Mouse (Mus musculus) liver, postnatal 0 days (tissue): ENCODE data around the gene Nt5c3b. TPM values are rescaled to one million over a fixed set of nuclear protein-coding genes. Genes with fewer than 3 reads are reported as not detected.
A peak's percentile ranks its signal among the peaks of the same experiment; 100 is the strongest.

Experiments used
- ATAC-seq: fragments of 200-750 bp; cut with Nextera tagmentation; 2 replicates; pipeline ENCODE4 v1.8.0; 2017; ENCODE audit warnings: mild to moderate bottlenecking, moderate library complexity
- DNase-seq: peaks from one replicate; pipeline ENCODE4 v3.0.0-alpha.2; 2016
- H3K27ac ChIP-seq: fragments of 300-500 bp; sonication (generic); 2 replicates; pipeline ENCODE4 v1.5.1; 2014; ENCODE audit warnings: antibody characterized with exemption, moderate library complexity, mild to moderate bottlenecking, low read depth
- H3K27me3 ChIP-seq: fragments of 300-500 bp; sonication (generic); 2 replicates; pipeline ENCODE4 v1.6.1; 2014; ENCODE audit warnings: low read length, control low read depth, mixed read lengths; ENCODE audit not compliant: insufficient read depth
- H3K36me3 ChIP-seq: fragments of 300-500 bp; sonication (generic); replicated peaks from 2 replicates; pipeline ENCODE4 v1.6.1; 2014; ENCODE audit warnings: mild to moderate bottlenecking, control low read depth, low read length, moderate library complexity, mixed read lengths; ENCODE audit not compliant: insufficient read depth
- H3K4me1 ChIP-seq: fragments of 300-500 bp; sonication (generic); 2 replicates; pipeline ENCODE4 v1.6.1; 2014; ENCODE audit warnings: antibody characterized with exemption, mild to moderate bottlenecking, control low read depth; ENCODE audit not compliant: insufficient read depth
- H3K4me2 ChIP-seq: fragments of 300-500 bp; sonication (generic); 2 replicates; pipeline ENCODE4 v1.6.1; 2014; ENCODE audit warnings: low read depth, mild to moderate bottlenecking, low read length, moderate library complexity, mixed read lengths
- H3K4me3 ChIP-seq: fragments of 300-500 bp; sonication (generic); 2 replicates; pipeline ENCODE4 v1.5.1; 2014; ENCODE audit warnings: low read depth, low read length
- H3K9ac ChIP-seq: fragments of 300-500 bp; sonication (generic); replicated peaks from 2 replicates; pipeline ENCODE4 v1.6.1; 2014; ENCODE audit warnings: mild to moderate bottlenecking, moderate library complexity
- H3K9me3 ChIP-seq: fragments of 300-500 bp; sonication (generic); 2 replicates; pipeline ENCODE4 v1.6.1; 2016; ENCODE audit warnings: mild to moderate bottlenecking, control low read depth, low read length, mixed read lengths
- CTCF ChIP-seq: sonication (generic); IDR thresholded peaks from 2 replicates; pipeline ENCODE4 v1.5.1; 2016; ENCODE audit warnings: antibody characterized with exemption, low read depth
- EP300 ChIP-seq: IDR thresholded peaks from 2 replicates; pipeline ENCODE4 v1.6.1; 2016; ENCODE audit warnings: antibody characterized with exemption, low read depth, mild to moderate bottlenecking
- WGBS: fragments of 180-500 bp; shearing (Covaris S2); extraction: QIAGEN DNeasy Blood & Tissue Kit; methylation state at CpG from one replicate; pipeline ENCODE4 v1.1.7; 2014; ENCODE audit not compliant: insufficient replicate concordance; 5-methylcytosine and 5-hydroxymethylcytosine counted together
- microRNA-seq: library from miRNA; unstranded; fragments of <30 nt; microRNA quantifications from one replicate; pipeline ENCODE4, GENCODE M21; 2016
- polyA plus RNA-seq: library from polyadenylated mRNA; unstranded; fragments of >200 nt; fragmentation: Nextera tagmentation; extraction: Ambion mirVana; gene quantifications from 2 replicates; pipeline ENCODE4 v1.2.1, GENCODE M21; 2015

Gene Nt5c3b
- polyA plus RNA-seq, 1 experiment from 2014 or later = 11.9 TPM

DNA sequence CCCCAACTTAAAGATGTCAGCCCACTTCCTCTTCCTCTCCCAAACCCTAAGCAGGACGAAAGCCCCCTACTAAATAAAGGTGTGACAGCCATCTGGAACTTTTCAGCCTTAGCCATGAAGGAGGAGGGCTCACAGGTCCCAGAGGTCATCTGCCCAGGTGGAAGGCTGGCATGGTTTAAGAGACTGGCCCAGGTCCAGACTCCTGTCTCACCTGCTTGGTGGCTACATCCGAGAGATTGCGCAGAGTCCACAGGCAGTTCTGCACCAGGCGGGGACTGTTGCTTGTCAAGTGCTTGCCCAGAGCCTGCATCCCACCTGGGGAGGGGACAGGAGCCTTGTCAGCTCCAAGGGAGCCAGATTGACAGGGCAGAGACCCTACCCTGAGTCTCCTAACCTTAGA lies 62.3 kb downstream of the Nt5c3b start:
- Histone ChIP-seq H3K4me1 (no peaks in the 10 kb centered on the region), H3K27me3 (no peaks in the 10 kb centered on the region), H3K9ac (no peak overlapping the region), H3K27ac (no peak overlapping the region), H3K9me3 (no peaks in the 10 kb centered on the region), H3K4me2 (no peak overlapping the region), H3K4me3 (no peak overlapping the region), H3K36me3 (peaks cover 44% of the 10 kb centered on the region)
- no peak for ATAC-seq
- no peak for DNase-seq
- 75% methylated on average over 4 of the region's 4 CpGs for WGBS
- no peak for TF ChIP-seq EP300
- no peak for TF ChIP-seq CTCF

DNA sequence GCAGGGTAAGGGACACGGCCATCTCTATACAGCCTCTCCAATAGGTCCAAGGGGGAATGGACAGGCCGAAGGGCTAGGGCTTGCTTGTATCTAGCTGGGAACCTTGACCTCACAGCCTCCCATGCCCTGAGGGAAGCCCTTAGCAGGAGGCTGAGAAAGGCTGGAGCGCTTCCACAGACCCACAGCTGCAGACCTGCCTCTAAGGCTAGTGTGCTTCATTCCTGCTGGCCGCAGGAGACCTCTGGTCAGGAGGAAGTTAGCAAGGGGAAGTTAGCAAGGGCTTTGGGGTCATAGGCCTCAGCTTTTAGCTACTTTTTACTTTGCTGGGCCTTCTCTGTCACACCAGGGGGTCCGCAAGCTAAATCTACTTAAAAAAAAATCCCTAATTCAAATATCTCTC lies 63.2 kb downstream of the Nt5c3b start:
- Histone ChIP-seq H3K27ac (no peak overlapping the region), H3K36me3 (peaks cover 49% of the 10 kb centered on the region), H3K27me3 (no peaks in the 10 kb centered on the region), H3K4me3 (no peak overlapping the region), H3K4me2 (no peak overlapping the region), H3K9me3 (no peaks in the 10 kb centered on the region), H3K4me1 (no peaks in the 10 kb centered on the region), H3K9ac (no peak overlapping the region)
- ATAC-seq = no peak
- DNase-seq = no peak
- TF ChIP-seq EP300 = no peak
- TF ChIP-seq CTCF = no peak
- 75% methylated on average over 5 of the region's 5 CpGs for WGBS

DNA sequence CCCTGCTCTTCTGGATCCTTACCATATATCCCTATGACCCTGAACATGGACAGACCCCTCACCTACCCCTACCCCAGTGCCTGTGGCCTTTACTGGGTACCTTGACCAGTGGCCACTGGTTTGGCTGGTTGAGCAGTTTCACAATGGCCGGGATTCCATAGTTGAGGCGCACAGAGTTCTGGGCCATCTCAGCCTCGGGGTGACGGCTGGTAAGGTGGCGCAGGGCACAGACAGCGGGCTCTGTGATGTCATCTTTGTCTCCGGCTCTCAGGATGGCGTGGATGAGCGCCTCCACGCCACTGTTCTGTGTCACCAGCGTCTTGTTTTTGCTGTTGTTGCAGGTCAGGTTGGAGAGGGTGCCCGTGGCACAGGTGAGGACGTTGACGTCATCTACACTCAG lies 63.6 kb downstream of the Nt5c3b start:
- H3K27ac ChIP-seq = no peak overlapping the region
- no peak for DNase-seq
- no peak for ATAC-seq
- TF ChIP-seq CTCF = no peak
- TF ChIP-seq EP300 = no peak
- no peaks in the 10 kb centered on the region for H3K4me1 ChIP-seq
- H3K27me3 ChIP-seq = no peaks in the 10 kb centered on the region
- H3K9me3 ChIP-seq = no peaks in the 10 kb centered on the region
- WGBS = 88% methylated on average over 14 of the region's 14 CpGs
- H3K36me3 ChIP-seq = peaks cover 49% of the 10 kb centered on the region
- H3K9ac ChIP-seq = no peak overlapping the region
- H3K4me3 ChIP-seq = no peak overlapping the region
- H3K4me2 ChIP-seq = no peak overlapping the region

DNA sequence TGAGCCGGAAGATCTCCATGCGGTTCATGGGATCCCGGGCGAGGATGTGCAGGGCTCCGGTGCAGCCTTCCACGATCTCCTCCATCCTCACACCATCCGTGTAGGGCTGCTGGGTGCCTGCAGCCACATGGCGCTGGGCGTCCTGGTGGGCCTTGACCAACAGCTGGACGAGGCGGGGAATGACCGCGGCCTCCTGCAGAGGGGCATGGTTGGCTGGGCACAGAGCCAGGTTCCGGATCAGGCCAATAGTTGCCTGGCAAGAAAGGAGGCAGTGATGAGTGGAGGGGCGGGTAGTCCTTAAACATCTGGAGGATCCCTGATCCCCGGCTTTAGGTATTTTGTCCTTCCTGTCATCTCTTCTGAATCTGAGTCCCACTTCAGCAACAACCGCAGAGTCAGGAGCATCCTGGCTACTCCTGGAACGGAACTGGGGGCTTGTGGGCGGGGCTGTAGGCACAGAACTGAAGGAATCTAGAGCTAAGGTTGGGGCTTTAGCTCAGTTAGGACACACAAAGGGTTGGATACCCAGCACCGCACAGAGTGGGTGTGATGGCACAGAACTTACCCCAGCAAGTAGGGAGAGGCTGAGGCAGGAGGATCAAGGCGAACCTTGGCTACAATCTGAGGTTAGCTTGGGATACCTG lies 64.7 kb downstream of the Nt5c3b start:
- no peak for TF ChIP-seq EP300
- TF ChIP-seq CTCF = no peak
- Histone ChIP-seq H3K9ac (no peak overlapping the region), H3K36me3 (peaks cover 56% of the 10 kb centered on the region), H3K4me1 (no peaks in the 10 kb centered on the region), H3K27me3 (no peaks in the 10 kb centered on the region), H3K4me2 (no peak overlapping the region), H3K27ac (no peak overlapping the region), H3K9me3 (no peaks in the 10 kb centered on the region), H3K4me3 (no peak overlapping the region)
- WGBS = 86% methylated on average over 21 of the region's 21 CpGs
- DNase-seq (no peak), ATAC-seq (no peak)

DNA sequence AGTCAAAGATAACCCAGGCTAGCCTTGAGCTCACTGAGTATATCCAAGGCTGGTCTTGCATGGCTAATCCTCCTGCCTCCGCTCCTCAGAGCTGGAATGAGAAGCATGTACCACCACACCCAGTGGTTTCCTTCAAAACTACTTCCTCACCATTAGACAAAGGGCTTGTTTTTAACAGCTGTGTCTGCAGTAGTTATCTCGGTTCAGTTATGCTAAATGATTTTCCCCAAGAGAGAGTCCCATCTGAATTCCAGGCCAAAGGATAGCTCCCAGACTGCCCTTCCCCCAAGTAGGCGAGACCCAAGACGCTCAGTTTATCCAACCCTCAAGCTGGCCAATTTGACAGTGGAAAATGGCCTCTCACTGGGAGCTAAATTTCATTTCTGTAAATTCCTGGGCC lies 65.6 kb downstream of the Nt5c3b start:
- Histone ChIP-seq H3K36me3 (peaks cover 51% of the 10 kb centered on the region), H3K9ac (no peak overlapping the region), H3K27me3 (no peaks in the 10 kb centered on the region), H3K4me2 (no peak overlapping the region), H3K27ac (no peak overlapping the region), H3K4me3 (no peak overlapping the region), H3K9me3 (no peaks in the 10 kb centered on the region), H3K4me1 (no peaks in the 10 kb centered on the region)
- TF ChIP-seq EP300 (no peak), CTCF (no peak)
- ATAC-seq (no peak), DNase-seq (no peak)
- WGBS = 67% methylated on average over 4 of the region's 4 CpGs

DNA sequence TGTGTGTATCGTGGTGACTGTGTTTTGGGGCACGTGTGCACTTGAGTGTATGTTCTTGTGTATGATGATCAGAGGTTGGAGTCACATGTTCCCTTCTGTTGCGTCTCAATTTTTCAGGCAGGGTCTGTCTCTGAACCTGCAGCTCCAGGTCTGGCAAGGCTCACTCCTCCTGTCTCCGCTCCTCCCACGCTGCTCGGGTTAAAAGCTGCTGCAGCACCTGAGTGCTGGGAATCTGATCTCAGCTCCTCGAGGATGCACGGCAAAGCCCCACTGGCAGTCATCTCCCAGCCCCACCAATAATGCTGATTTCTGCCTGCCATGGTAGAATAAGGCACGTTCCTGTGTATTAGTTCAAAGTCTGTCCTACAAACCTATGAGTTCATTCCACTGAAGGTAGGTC lies 66.5 kb downstream of the Nt5c3b start:
- Histone ChIP-seq H3K4me2 (no peak overlapping the region), H3K9ac (no peak overlapping the region), H3K27me3 (no peaks in the 10 kb centered on the region), H3K9me3 (no peaks in the 10 kb centered on the region), H3K4me1 (no peaks in the 10 kb centered on the region), H3K4me3 (no peak overlapping the region), H3K27ac (no peak overlapping the region), H3K36me3 (peaks cover 51% of the 10 kb centered on the region)
- no peak for TF ChIP-seq EP300
- no peak for TF ChIP-seq CTCF
- no peak for DNase-seq
- ATAC-seq = no peak
- WGBS = 85% methylated on average over 9 of the region's 9 CpGs

Small RNA genes lying within 50 kb of the gene (microRNA-seq; reads per million reads assigned to microRNA genes)
- not detected for gene Gm27374
- 4.5 reads per million, percentile 6 among the genes with 10 or more reads in this experiment for gene Mir7116

Other genes starting within 250 kb of the Nt5c3b start
- gene Krt9, start 248.6 kb downstream of the Nt5c3b start, polyA plus RNA-seq = not detected in 2 replicates
- 0.32 and 1.2 TPM in 2 replicates for gene Krt14, start 234.3 kb downstream of the Nt5c3b start, polyA plus RNA-seq
- gene Krt16, start 192.9 kb downstream of the Nt5c3b start, polyA plus RNA-seq = not detected in 2 replicates
- gene Krt17, start 180.8 kb downstream of the Nt5c3b start, polyA plus RNA-seq = 0.08 and 0.09 TPM in 2 replicates
- gene Krt42, start 171.9 kb downstream of the Nt5c3b start, polyA plus RNA-seq = not detected in 2 replicates
- 1,752 and 1,956 TPM in 2 replicates for gene Eif1, start 121.9 kb downstream of the Nt5c3b start, polyA plus RNA-seq
- gene Gast, start 107.4 kb downstream of the Nt5c3b start, polyA plus RNA-seq = not detected in 2 replicates
- 0.78 and 0.81 TPM in 2 replicates for gene Hap1, start 85.7 kb downstream of the Nt5c3b start, polyA plus RNA-seq
- gene Jup, start 44.0 kb downstream of the Nt5c3b start, polyA plus RNA-seq = 17.5 and 18.9 TPM in 2 replicates
- gene P3h4, start 27.0 kb downstream of the Nt5c3b start, polyA plus RNA-seq = 3.4 and 4.6 TPM in 2 replicates
- gene Fkbp10, start 26.1 kb downstream of the Nt5c3b start, polyA plus RNA-seq = 7.4 and 9.0 TPM in 2 replicates
- gene Klhl10, start 109 bp upstream of the Nt5c3b start, polyA plus RNA-seq = 0.07 TPM in 2 replicates
- gene Klhl11, start 30.9 kb upstream of the Nt5c3b start, polyA plus RNA-seq = 0.88 and 1.3 TPM in 2 replicates
- gene Acly, start 86.2 kb upstream of the Nt5c3b start, polyA plus RNA-seq = 24.4 and 29.8 TPM in 2 replicates
- 0.11 and 0.22 TPM in 2 replicates for gene Ttc25, start 103.8 kb upstream of the Nt5c3b start, polyA plus RNA-seq
- 20.2 and 21.9 TPM in 2 replicates for gene Cnp, start 133.1 kb upstream of the Nt5c3b start, polyA plus RNA-seq
- gene Nkiras2, start 177.4 kb upstream of the Nt5c3b start, polyA plus RNA-seq = 18.3 and 19.2 TPM in 2 replicates
- gene Dnajc7, start 178.4 kb upstream of the Nt5c3b start, polyA plus RNA-seq = 45.1 and 49.1 TPM in 2 replicates